Mouse (Mus musculus): ENCODE results near the gene Slc32a1. TPM values are rescaled to one million over a fixed set of nuclear protein-coding genes. Genes with fewer than 3 reads are reported as not detected.

Slc32a1 gene
- polyA plus RNA-seq, 1 experiment from 2014 or later: 8.7 TPM

DNA sequence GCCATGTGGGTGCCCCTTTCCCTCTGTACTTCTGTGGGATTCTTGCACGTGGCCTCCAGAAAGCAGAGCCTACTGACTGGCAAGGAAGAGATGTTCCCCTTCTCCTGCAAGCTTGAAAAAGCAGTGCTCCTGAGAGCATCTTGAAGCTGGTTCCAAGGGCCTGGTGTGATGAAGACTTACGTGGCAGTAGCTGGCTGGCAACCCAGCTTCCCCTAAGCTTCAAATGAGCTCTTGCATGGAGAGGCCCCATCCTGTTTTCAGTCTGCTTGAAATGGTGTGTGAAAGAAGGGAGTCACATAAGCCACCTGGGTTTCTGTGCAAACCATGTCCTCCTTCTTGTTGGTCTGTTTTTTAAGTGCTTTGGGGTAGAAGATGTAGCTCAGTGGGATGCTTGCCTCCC lies 32.0 kb downstream of the Slc32a1 start:
- Histone ChIP-seq H3K4me1 (replicated peaks; ENCODE audit: control insufficient read depth, insufficient read depth, low read length) (no peaks in the 10 kb centered on the region), H3K4me3 (replicated peaks; ENCODE audit: low read length) (no peak overlapping the region), H3K27ac (no peak overlapping the region), H3K36me3 (replicated peaks; ENCODE audit: control insufficient read depth, insufficient read depth) (peaks cover 38% of the 10 kb centered on the region), H3K9me3 (ENCODE audit: control insufficient read depth, low read length) (no peaks in the 10 kb centered on the region), H3K4me2 (replicated peaks) (no peak overlapping the region), H3K9ac (no peak overlapping the region), H3K27me3 (ENCODE audit: control insufficient read depth, insufficient read depth, low read length) (no peaks in the 10 kb centered on the region)
- no peak for DNase-seq (ENCODE audit: low spot score)
- no peak for ATAC-seq (ENCODE audit: low FRiP score)
- 96% methylated on average over 2 of the region's 2 CpGs for WGBS

DNA sequence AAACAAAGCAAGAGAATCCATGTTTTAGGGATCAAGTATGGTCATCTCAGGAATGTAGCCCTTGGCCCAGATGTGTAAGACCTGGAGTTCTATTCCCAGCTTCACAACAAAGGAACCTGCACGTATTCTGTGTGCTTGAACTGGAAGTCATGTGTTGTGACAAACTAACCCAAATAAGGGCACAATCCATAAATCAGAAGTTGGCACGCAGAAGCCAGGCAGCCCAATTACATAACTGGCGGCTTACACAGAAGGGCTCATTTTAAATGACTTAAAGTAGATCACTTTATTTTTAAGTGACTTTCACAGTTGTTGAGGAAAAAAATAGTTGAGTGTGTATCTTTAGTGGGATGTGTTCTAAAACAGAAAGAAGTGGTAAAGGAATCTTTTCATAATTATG lies 33.2 kb downstream of the Slc32a1 start:
- ATAC-seq (ENCODE audit: low FRiP score) (no peak), DNase-seq (ENCODE audit: low spot score) (no peak)
- Histone ChIP-seq H3K9me3 (ENCODE audit: control insufficient read depth, low read length) (no peaks in the 10 kb centered on the region), H3K4me3 (replicated peaks; ENCODE audit: low read length) (no peak overlapping the region), H3K9ac (no peak overlapping the region), H3K36me3 (replicated peaks; ENCODE audit: control insufficient read depth, insufficient read depth) (peaks cover 26% of the 10 kb centered on the region), H3K27me3 (ENCODE audit: control insufficient read depth, insufficient read depth, low read length) (no peaks in the 10 kb centered on the region), H3K4me1 (replicated peaks; ENCODE audit: control insufficient read depth, insufficient read depth, low read length) (no peaks in the 10 kb centered on the region), H3K4me2 (replicated peaks) (no peak overlapping the region), H3K27ac (no peak overlapping the region)
- 90% methylated on average over 3 of the region's 3 CpGs for WGBS

DNA sequence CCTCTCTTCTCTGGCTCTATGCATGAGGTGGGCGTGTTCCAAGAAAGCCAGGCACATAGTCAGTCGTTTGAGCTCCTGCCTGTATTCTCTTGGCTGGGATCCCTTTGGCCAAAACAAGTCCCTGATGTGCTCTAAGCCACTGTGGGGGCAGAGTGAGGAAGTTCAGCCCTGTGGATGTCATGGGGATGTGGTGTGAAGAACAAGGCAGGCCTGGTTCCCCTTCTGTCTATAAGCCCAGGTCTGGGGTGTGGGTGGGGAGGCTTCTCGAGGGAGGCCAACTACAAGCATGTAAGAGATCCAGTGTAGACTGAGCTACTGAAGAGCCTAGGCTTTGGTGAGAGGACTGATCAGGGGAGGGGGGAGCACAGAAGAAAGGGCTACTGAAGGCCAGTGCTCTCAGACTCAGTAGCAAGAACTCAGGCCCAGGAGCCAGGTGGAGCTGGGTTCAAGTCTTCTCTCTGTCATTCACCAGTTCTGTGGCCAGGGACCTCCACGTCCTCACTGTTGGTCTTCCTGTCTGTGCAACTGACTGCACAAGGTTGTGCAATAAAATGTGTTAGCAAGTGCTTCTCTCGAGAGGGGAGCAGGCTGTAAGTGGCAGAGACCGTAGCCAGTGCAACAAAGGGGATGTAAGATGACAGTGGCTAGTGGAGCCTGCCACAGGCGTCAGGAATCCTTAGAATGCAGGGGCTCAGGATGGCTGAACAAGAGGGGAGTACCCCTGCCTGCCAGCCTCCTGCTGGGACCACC lies 40.8 kb downstream of the Slc32a1 start:
- Histone ChIP-seq H3K27me3 (ENCODE audit: control insufficient read depth, insufficient read depth, low read length) (no peaks in the 10 kb centered on the region), H3K27ac (no peak overlapping the region), H3K4me1 (replicated peaks; ENCODE audit: control insufficient read depth, insufficient read depth, low read length) (no peaks in the 10 kb centered on the region), H3K4me2 (replicated peaks) (no peak overlapping the region), H3K36me3 (replicated peaks; ENCODE audit: control insufficient read depth, insufficient read depth) (no peaks in the 10 kb centered on the region), H3K4me3 (replicated peaks; ENCODE audit: low read length) (no peak overlapping the region), H3K9ac (no peak overlapping the region), H3K9me3 (ENCODE audit: control insufficient read depth, low read length) (no peaks in the 10 kb centered on the region)
- 59% methylated on average over 7 of the region's 7 CpGs for WGBS
- ATAC-seq (ENCODE audit: low FRiP score) (no peak), DNase-seq (ENCODE audit: low spot score) (no peak)

DNA sequence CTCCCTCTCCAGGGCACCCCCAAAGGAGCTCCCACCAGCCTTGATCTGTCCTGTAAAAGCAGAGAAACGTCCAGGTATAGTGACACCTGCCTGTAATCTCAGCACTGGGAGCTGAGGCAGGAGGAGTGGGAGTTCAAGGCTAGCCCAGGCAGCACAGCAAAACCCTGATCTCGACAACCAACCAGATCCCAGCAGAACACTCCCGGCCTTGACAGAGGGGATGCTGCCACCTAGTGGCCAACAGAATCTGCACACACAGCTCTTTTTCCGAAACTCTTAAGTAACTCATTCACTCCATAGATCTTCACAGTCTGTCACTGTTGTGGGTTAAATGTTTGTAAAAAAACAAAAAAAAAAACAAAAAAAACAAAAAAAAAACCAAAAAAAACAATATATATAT lies 42.4 kb downstream of the Slc32a1 start:
- Histone ChIP-seq H3K27me3 (ENCODE audit: control insufficient read depth, insufficient read depth, low read length) (no peaks in the 10 kb centered on the region), H3K4me1 (replicated peaks; ENCODE audit: control insufficient read depth, insufficient read depth, low read length) (no peaks in the 10 kb centered on the region), H3K9me3 (ENCODE audit: control insufficient read depth, low read length) (no peaks in the 10 kb centered on the region), H3K27ac (no peak overlapping the region), H3K4me2 (replicated peaks) (no peak overlapping the region), H3K9ac (no peak overlapping the region), H3K36me3 (replicated peaks; ENCODE audit: control insufficient read depth, insufficient read depth) (no peaks in the 10 kb centered on the region), H3K4me3 (replicated peaks; ENCODE audit: low read length) (no peak overlapping the region)
- ATAC-seq (ENCODE audit: low FRiP score) (peak; percentile 66; the same call in 1 of the 2 replicates), DNase-seq (ENCODE audit: low spot score) (peak; percentile 83)
- 6% methylated on average over 4 of the region's 4 CpGs for WGBS

- DNase-seq (ENCODE audit: low spot score) (no peak), ATAC-seq (ENCODE audit: low FRiP score) (no peak)
- 86% methylated on average over 9 of the region's 9 CpGs for WGBS
- H3K27ac ChIP-seq: no peak overlapping the region
- no peaks in the 10 kb centered on the region for H3K9me3 ChIP-seq (ENCODE audit: control insufficient read depth, low read length)
- H3K36me3 ChIP-seq (replicated peaks; ENCODE audit: control insufficient read depth, insufficient read depth): no peaks in the 10 kb centered on the region
- no peaks in the 10 kb centered on the region for H3K4me1 ChIP-seq (replicated peaks; ENCODE audit: control insufficient read depth, insufficient read depth, low read length)
- H3K4me2 ChIP-seq (replicated peaks): no peak overlapping the region
- no peak overlapping the region for H3K9ac ChIP-seq
- H3K27me3 ChIP-seq (ENCODE audit: control insufficient read depth, insufficient read depth, low read length): no peaks in the 10 kb centered on the region
- no peak overlapping the region for H3K4me3 ChIP-seq (replicated peaks; ENCODE audit: low read length)
These were observed 44.1 kb downstream of the Slc32a1 start for GRCm38 (mm10) chr2:158654717-158655116.

DNA sequence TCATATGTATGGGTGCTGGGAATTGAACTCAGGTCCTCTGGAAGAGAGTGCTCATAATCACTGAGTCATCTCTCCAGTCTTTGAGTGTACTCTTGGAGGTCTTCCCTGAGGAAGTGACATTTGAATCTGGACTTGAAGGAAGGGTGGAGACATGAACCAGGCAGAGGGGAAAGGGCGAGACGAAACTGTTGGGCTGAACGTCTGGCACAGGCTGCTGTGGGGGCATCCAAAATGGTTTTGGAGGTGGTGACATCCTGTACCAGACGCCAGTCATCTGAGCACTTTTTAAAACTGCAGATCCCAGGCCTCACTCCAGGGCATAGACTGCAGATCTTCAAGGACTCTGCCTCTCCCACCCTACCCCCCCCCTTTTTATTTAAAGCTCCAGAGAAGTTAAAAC lies 45.2 kb downstream of the Slc32a1 start:
- Histone ChIP-seq H3K4me1 (replicated peaks; ENCODE audit: control insufficient read depth, insufficient read depth, low read length) (no peaks in the 10 kb centered on the region), H3K9ac (no peak overlapping the region), H3K27me3 (ENCODE audit: control insufficient read depth, insufficient read depth, low read length) (no peaks in the 10 kb centered on the region), H3K27ac (no peak overlapping the region), H3K4me3 (replicated peaks; ENCODE audit: low read length) (no peak overlapping the region), H3K4me2 (replicated peaks) (no peak overlapping the region), H3K9me3 (ENCODE audit: control insufficient read depth, low read length) (no peaks in the 10 kb centered on the region), H3K36me3 (replicated peaks; ENCODE audit: control insufficient read depth, insufficient read depth) (no peaks in the 10 kb centered on the region)
- ATAC-seq (ENCODE audit: low FRiP score) (no peak), DNase-seq (ENCODE audit: low spot score) (no peak)
- WGBS: 91% methylated on average over 4 of the region's 4 CpGs

- Histone ChIP-seq H3K9me3 (ENCODE audit: control insufficient read depth, low read length) (no peaks in the 10 kb centered on the region), H3K9ac (no peak overlapping the region), H3K4me2 (replicated peaks) (no peak overlapping the region), H3K27ac (no peak overlapping the region), H3K27me3 (ENCODE audit: control insufficient read depth, insufficient read depth, low read length) (no peaks in the 10 kb centered on the region), H3K36me3 (replicated peaks; ENCODE audit: control insufficient read depth, insufficient read depth) (no peaks in the 10 kb centered on the region), H3K4me3 (replicated peaks; ENCODE audit: low read length) (no peak overlapping the region), H3K4me1 (replicated peaks; ENCODE audit: control insufficient read depth, insufficient read depth, low read length) (no peaks in the 10 kb centered on the region)
- DNase-seq (ENCODE audit: low spot score) (no peak), ATAC-seq (ENCODE audit: low FRiP score) (peak; percentile 40; the same call in 1 of the 2 replicates)
- WGBS: 60% methylated on average over 6 of the region's 6 CpGs
These were observed 48.3 kb downstream of the Slc32a1 start for GRCm38 (mm10) chr2:158658822-158659221.

DNA sequence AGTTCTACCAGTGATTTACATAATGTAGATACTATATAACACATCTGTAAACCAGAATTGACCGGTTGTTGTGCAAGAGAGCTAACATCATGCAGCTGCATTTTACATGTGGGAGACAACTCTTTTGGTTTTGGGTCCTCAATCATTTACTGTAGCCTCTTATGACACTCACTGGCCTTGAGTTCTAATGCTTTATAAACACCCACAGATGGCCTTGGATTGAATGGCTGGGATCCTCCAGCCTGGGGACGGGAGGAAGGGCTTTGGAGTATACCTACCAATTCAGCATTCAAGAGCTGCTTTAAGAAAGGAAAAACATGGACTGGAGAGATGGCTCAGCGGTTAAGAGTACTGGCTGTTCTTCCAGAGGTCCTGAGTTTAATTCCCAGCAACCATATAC lies 48.8 kb downstream of the Slc32a1 start:
- H3K27me3 ChIP-seq (ENCODE audit: control insufficient read depth, insufficient read depth, low read length): no peaks in the 10 kb centered on the region
- WGBS: 78% methylated on average over 3 of the region's 3 CpGs
- H3K9ac ChIP-seq: no peak overlapping the region
- no peak overlapping the region for H3K27ac ChIP-seq
- H3K4me3 ChIP-seq (replicated peaks; ENCODE audit: low read length): no peak overlapping the region
- H3K4me1 ChIP-seq (replicated peaks; ENCODE audit: control insufficient read depth, insufficient read depth, low read length): no peaks in the 10 kb centered on the region
- no peaks in the 10 kb centered on the region for H3K9me3 ChIP-seq (ENCODE audit: control insufficient read depth, low read length)
- no peak overlapping the region for H3K4me2 ChIP-seq (replicated peaks)
- no peak for DNase-seq (ENCODE audit: low spot score)
- no peak for ATAC-seq (ENCODE audit: low FRiP score)
- H3K36me3 ChIP-seq (replicated peaks; ENCODE audit: control insufficient read depth, insufficient read depth): no peaks in the 10 kb centered on the region

GRCm38 (mm10) chr2:158665098-158665497 lies 54.5 kb downstream of the Slc32a1 start, which contains the start of gene Ppp1r16b:
TSS of gene Ppp1r16b (plus strand) at chr2:158665398.
- Histone ChIP-seq H3K4me2 (replicated peaks) (no peak within 1 kb of the TSS), H3K9ac (no peak within 1 kb of the TSS), H3K36me3 (replicated peaks; ENCODE audit: control insufficient read depth, insufficient read depth) (no peaks in the 10 kb centered on the region), H3K27ac (no peak within 1 kb of the TSS), H3K4me1 (replicated peaks; ENCODE audit: control insufficient read depth, insufficient read depth, low read length) (0 out of 2 replicates have a peak, but pooled peaks cover 10% of the 10 kb centered on the region), H3K4me3 (replicated peaks; ENCODE audit: low read length) (no peak within 1 kb of the TSS), H3K9me3 (ENCODE audit: control insufficient read depth, low read length) (no peaks in the 10 kb centered on the region), H3K27me3 (ENCODE audit: control insufficient read depth, insufficient read depth, low read length) (peaks cover 11% of the 10 kb centered on the region)
- WGBS: 73% methylated on average over 4 of the region's 4 CpGs
- DNase-seq (ENCODE audit: low spot score): no peak
- ATAC-seq (ENCODE audit: low FRiP score): no peak

Data from hindbrain, embryonic 14.5 days (tissue).